Mouse (Mus musculus) bone marrow, adult 2 months (tissue): ENCODE data around the gene Fos. TPM values are rescaled to one million over a fixed set of nuclear protein-coding genes. Genes with fewer than 3 reads are reported as not detected.
A peak's percentile ranks its signal among the peaks of the same experiment; 100 is the strongest.

ENCODE experiments used
- H3K27ac ChIP-seq: fragments of 200-500 bp; 2 replicates; pipeline ENCODE4 v1.5.1; 2012; ENCODE audit warnings: low read depth, mild to moderate bottlenecking, control low read depth, inconsistent platforms, low read length; ENCODE audit not compliant: control insufficient read depth, poor library complexity, insufficient read depth
- H3K4me1 ChIP-seq: fragments of 200-500 bp; 2 replicates; pipeline ENCODE4 v1.6.1; 2011; ENCODE audit warnings: low read length; ENCODE audit not compliant: control insufficient read depth, insufficient read depth
- H3K4me3 ChIP-seq: fragments of 200-500 bp; replicated peaks from 2 replicates; pipeline ENCODE3; 2011; ENCODE audit warnings: mild to moderate bottlenecking, low read depth, low read length, control low read depth; ENCODE audit not compliant: control insufficient read depth
- CTCF ChIP-seq: fragments of 200-500 bp; IDR thresholded peaks from 2 replicates; pipeline ENCODE4 v1.5.1; 2011; ENCODE audit warnings: low read length, control low read depth; ENCODE audit not compliant: control insufficient read depth, insufficient read depth
- POLR2A ChIP-seq: fragments of 200-500 bp; IDR thresholded peaks from 2 replicates; pipeline ENCODE4 v1.6.1; 2011; ENCODE audit warnings: low read depth, mild to moderate bottlenecking, control low read depth, low read length, borderline replicate concordance; ENCODE audit not compliant: control insufficient read depth
- WGBS: fragments of 180-500 bp; shearing (Covaris S2); methylation state at CpG from one replicate; pipeline ENCODE4 v1.1.7; 2018; 5-methylcytosine and 5-hydroxymethylcytosine counted together
- polyA plus RNA-seq: library from polyadenylated mRNA; stranded (reverse); fragments of >200 nt; gene quantifications from 2 replicates; pipeline ENCODE4 v1.2.4, GENCODE M21; 2011; ENCODE audit warnings: low replicate concordance; ENCODE audit not compliant: missing spikeins, insufficient read depth, insufficient read length

The Fos gene
- polyA plus RNA-seq, 1 experiment: 8.6 TPM

DNA sequence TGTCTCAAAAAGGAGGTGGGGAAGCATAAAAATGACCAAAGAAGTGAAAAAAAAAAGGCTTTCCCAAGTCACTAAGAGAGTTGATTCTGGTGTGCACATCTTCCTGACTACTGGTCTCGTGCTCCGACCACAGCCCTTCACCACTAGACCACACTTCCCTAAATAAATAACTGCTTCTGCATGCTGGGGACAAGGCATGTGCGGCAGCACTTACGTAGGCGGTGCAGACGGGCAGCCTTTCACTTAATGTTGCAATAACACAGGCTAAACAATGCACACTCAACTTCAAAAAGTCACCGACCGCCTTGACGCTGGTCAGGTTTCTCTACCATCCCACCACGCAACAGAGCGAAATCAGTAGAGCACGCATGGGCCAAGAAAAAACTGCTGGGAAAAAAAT, 5.0 kb upstream of the Fos start:
- Histone ChIP-seq H3K27ac (peak overlapping the region; percentile 73; the same call in 1 of the 2 replicates), H3K4me1 (peaks cover 6% of the 10 kb centered on the region), H3K4me3 (no peak overlapping the region)
- under 1% methylated on average over 12 of the region's 12 CpGs for WGBS
- no peak for TF ChIP-seq POLR2A
- no peak for TF ChIP-seq CTCF

DNA sequence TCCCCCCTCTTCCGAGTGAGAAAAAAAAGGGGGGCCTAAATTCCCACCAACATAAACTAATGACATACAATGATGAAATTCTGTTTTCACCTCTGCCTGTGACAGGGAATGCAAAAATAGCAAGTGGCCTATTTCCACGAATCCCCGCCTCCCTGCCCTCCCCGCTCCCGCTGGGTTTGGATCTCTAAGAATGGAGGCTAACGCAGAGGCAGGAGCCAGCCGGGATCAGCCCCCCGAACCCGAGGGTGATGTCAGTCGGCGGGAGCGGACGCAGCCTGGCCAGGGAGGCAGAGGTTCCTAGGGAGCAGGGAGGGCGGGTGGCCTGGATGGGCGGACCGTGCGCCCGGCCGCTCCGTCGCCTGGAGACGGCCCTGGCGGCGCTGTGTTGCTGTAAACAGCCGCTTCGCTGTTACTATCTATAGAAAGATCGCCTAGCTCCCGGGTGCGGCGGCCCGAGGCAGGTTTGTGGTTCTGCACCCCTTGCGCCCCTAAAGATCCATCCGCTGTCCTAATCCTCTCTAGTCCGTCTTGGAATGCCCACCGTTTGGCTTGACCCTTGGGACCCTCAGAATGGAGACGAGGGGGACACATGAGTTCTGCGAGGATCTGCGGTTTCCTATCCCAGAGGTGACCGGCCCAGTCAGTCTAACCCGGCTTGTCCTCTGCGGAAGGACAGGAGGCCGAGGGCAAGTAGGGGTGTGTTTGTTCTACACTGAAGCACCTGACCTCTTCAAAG, 1.6 kb upstream of the Fos start:
- 2% methylated on average over 42 of the region's 42 CpGs for WGBS
- no peak for TF ChIP-seq CTCF
- no peak; the same call in 1 of the 2 replicates for TF ChIP-seq POLR2A
- Histone ChIP-seq H3K4me3 (peak overlapping the region; percentile 67), H3K27ac (peak overlapping the region; percentile 87), H3K4me1 (peaks cover 6% of the 10 kb centered on the region)

DNA sequence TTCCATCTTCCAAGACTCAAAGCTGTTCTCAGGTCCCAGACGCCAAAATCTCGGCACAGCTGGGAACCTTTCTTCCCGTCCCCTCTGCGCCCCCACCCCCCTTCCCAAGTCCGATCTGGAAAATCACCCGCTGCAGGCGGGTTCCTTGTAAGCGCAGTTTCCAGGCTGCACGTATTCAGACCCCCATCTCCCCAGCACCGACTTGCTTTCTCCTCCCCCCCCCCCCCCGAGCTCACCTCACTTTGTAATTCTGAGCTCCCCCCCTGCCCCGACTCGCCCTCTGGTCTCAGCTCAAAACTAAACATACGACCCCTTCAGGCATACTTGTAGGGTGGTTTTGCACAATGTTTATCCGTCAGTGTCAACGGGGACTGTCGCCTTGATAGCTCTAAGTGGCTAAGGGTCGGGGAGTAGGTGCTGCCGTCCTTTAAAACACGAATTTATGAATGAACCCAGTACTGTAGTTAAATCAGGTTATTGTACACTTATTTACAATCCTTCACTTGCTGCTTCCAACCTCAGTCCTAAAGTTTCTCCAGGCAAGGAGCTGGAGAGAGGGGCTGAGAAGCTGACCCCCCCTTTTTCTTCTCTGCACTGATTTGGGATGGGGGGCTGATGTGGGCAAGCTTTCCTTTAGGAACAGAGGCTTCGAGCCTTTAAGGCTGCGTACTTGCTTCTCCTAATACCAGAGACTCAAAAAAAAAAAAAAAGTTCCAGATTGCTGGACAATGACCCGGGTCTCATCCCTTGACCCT, 857 bp upstream of the Fos start:
- H3K4me3 ChIP-seq: peak overlapping the region; percentile 79
- H3K4me1 ChIP-seq: peaks cover 3% of the 10 kb centered on the region; the same call in 1 of the 2 replicates
- WGBS: under 1% methylated on average over 23 of the region's 23 CpGs
- no peak for TF ChIP-seq CTCF
- no peak for TF ChIP-seq POLR2A
- peak overlapping the region; percentile 87 for H3K27ac ChIP-seq

DNA sequence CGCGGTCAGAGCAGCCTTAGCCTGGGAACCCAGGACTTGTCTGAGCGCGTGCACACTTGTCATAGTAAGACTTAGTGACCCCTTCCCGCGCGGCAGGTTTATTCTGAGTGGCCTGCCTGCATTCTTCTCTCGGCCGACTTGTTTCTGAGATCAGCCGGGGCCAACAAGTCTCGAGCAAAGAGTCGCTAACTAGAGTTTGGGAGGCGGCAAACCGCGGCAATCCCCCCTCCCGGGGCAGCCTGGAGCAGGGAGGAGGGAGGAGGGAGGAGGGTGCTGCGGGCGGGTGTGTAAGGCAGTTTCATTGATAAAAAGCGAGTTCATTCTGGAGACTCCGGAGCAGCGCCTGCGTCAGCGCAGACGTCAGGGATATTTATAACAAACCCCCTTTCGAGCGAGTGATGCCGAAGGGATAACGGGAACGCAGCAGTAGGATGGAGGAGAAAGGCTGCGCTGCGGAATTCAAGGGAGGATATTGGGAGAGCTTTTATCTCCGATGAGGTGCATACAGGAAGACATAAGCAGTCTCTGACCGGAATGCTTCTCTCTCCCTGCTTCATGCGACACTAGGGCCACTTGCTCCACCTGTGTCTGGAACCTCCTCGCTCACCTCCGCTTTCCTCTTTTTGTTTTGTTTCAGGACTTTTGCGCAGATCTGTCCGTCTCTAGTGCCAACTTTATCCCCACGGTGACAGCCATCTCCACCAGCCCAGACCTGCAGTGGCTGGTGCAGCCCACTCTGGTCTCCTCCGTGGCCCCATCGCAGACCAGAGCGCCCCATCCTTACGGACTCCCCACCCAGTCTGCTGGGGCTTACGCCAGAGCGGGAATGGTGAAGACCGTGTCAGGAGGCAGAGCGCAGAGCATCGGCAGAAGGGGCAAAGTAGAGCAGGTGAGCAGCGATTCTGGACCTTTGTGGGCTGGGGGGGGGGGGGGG, 875 bp downstream of the Fos start:
- Histone ChIP-seq H3K4me1 (no peaks in the 10 kb centered on the region; the same call in 1 of the 2 replicates), H3K27ac (peak overlapping the region; percentile 89), H3K4me3 (peak overlapping the region; percentile 79)
- TF ChIP-seq CTCF (no peak), POLR2A (no peak)
- WGBS: 1% methylated on average over 49 of the region's 49 CpGs

DNA sequence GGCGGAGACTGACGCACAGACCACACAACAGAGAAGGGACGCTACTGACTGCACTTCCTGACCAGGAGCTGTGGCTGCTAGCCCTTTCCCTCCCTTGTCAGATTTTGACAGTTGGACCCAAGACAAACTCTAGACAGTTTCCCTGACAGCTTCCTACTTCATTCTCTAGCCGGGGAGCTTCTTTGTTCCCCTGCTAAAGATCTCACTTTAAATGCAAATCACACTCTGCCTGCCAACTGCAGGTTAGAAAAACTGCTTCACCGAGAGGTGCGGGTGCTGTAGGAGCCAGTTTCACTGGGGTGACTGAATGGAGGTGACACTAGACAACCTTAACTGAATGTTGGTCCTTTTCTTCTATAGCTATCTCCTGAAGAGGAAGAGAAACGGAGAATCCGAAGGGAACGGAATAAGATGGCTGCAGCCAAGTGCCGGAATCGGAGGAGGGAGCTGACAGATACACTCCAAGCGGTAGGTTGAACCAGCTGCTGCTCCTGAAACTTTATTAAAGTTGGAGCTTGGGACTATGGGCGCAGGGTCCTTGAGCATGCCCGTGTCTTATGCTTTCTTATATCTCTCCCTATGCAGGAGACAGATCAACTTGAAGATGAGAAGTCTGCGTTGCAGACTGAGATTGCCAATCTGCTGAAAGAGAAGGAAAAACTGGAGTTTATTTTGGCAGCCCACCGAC, 1.7 kb downstream of the Fos start:
- TF ChIP-seq CTCF: no peak
- no peak for TF ChIP-seq POLR2A
- H3K4me3 ChIP-seq: no peak overlapping the region
- H3K27ac ChIP-seq: no peak overlapping the region
- H3K4me1 ChIP-seq: no peaks in the 10 kb centered on the region; the same call in 1 of the 2 replicates
- WGBS: 64% methylated on average over 14 of the region's 16 CpGs

DNA sequence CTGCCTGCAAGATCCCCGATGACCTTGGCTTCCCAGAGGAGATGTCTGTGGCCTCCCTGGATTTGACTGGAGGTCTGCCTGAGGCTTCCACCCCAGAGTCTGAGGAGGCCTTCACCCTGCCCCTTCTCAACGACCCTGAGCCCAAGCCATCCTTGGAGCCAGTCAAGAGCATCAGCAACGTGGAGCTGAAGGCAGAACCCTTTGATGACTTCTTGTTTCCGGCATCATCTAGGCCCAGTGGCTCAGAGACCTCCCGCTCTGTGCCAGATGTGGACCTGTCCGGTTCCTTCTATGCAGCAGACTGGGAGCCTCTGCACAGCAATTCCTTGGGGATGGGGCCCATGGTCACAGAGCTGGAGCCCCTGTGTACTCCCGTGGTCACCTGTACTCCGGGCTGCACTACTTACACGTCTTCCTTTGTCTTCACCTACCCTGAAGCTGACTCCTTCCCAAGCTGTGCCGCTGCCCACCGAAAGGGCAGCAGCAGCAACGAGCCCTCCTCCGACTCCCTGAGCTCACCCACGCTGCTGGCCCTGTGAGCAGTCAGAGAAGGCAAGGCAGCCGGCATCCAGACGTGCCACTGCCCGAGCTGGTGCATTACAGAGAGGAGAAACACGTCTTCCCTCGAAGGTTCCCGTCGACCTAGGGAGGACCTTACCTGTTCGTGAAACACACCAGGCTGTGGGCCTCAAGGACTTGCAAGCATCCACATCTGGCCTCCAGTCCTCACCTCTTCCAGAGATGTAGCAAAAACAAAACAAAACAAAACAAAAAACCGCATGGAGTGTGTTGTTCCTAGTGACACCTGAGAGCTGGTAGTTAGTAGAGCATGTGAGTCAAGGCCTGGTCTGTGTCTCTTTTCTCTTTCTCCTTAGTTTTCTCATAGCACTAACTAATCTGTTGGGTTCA, 2.5 kb downstream of the Fos start:
- 82% methylated on average over 23 of the region's 23 CpGs for WGBS
- Histone ChIP-seq H3K4me1 (no peaks in the 10 kb centered on the region; the same call in 1 of the 2 replicates), H3K27ac (no peak overlapping the region), H3K4me3 (no peak overlapping the region)
- TF ChIP-seq CTCF: no peak
- no peak for TF ChIP-seq POLR2A
